Mouse (Mus musculus) retina, postnatal 1 day (tissue): Measurements from ENCODE around the gene Hap1.

ENCODE experiments used
- DNase-seq: peaks from one replicate; pipeline ENCODE4 v3.0.0-alpha.2; 2012

Gene Hap1

DNA sequence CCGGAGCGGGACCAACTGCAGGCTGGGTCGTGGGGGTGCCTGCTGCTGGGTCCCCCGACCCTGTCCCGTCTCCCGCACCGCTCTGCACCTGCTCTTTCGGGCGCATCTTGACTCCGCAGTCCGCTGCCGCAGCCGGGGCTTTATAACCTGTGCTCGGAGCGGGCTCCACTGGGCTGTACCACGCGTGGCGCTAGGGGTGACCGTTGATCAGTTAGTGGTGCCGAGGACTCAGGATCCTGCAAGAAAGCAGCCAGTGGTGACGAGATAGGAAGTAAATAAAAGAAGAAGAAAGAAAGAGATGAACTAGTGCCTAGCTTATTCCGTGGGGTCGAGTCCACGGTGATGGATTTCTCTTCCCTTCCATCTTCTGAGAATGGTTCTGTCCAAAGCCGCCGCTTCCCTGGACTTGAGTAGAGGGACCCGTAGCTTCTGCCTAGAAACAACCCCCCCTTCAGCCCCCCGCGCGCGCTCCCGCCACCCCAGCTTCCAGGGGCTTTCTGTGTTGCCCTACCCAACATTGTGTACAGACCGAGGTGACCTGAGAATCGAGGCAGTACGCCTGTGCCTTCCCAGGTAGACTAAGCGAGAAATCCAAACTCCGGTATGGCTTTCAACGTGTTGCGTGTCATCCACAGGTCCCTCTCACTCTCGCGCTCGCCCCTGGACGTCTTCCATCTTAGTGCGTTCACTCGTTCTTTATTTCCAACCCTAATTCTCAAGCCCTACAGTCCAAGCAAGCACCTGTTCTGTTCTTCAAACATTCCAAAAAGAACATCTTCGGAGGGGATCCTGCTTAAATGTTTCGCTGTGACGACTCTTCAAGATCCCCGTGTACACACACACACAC is at the start of gene Hap1:
Gene Hap1 (minus strand): TSS at position 157 of the 847 bp plus-strand sequence.
- DNase-seq: peak; percentile 93

DNA sequence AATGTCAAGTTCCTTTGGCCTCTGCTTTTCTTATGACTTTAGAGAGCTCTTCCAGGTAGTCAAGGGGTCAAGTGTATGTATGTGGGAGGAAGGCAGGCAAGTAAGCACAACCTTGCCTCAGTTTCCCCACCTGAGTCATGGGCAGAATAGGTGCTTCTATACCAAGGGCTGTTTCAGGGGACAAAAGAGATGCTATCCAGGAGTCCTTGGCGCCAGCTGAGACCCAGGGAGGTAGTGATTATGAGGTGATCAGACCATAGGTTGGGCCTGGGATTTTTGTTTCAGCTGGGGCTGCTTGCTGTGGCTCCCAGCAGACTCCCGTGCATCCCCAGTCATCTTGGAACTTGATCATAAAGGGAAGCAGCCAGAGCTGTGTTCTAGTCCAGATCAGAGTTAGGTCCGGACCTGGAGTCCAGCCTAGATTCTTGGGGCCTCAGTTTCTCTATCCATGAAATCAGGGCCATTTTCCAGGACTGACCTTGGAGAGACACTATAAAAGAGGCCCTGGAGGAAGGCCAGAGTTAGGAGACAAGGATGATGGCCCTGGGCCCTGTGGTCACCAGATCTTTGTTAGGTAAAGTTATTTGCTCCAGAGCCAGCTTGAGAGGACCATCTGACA is 48.6 kb upstream of the Hap1 start:
- DNase-seq: no peak

DNA sequence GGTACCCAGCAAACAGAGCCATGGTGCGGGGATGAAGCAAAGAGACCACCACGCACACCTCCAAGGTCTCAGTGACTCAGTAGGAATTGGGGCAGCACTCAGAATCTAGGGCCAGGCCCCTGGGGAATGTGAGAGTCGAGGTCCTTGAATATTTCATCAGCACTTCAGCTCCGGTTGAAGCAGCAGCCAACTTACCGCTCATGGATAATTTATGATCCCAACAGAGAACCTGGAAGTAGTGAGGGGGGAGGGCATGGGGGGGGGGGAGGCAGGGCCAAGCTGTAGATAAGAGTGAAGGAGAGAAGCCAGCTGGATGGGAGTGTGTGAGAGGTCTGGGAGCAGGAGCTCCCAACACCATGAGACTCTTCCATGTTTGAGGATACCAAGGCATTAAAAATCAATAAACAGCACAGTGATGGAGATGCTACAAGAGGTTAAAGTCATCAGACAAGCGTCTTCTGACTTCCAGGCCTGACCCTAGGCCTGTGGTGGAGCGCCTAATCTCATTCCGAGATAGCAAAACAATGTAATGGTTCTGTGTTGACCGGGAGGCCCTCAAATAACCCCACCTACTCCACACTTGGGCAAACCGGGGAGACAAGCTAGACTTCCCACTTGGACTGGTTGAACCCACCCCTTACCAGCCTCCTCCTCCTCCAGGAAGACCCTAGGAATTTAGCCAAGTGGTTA is 47.7 kb upstream of the Hap1 start:
- peak; percentile 57 for DNase-seq

DNA sequence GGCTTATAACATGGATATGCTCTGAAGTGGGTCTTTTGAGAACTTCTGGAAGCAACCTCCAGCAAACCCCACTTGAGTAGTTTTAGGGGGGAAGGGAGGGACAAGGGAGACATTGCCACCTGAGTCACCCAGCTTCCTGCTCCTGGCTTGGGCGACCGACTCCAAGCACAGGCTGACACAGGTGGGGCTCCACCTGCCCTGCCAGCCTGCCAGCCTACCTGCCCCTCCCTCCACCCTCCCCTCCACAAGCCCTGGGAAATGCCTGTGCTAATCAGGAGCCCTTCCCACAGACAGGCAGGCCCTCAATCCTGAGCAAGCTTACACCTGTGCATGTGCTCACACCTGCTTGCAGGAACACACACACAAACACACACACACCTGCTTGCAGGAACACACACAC is 46.8 kb upstream of the Hap1 start:
- DNase-seq: no peak

DNA sequence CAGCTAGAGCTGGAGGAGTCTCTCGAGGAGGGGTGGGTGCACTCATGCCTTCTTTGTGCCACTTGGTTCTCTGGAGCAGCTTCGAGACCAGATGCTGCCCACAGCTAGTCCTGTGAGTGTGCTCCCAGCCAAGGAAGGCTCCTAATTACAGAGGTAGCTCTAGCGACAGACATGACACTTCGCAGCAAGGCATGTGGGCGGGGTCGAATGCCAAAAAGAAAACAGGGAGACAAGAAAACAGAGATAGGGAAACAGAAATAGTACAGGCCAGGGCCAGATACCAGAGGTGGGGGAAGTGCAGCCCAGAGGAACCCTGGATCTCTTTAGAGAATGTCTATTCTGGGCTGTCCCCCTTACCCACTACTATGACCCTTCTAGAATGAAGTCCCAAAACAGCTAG is 46.3 kb upstream of the Hap1 start:
- DNase-seq: no peak

DNA sequence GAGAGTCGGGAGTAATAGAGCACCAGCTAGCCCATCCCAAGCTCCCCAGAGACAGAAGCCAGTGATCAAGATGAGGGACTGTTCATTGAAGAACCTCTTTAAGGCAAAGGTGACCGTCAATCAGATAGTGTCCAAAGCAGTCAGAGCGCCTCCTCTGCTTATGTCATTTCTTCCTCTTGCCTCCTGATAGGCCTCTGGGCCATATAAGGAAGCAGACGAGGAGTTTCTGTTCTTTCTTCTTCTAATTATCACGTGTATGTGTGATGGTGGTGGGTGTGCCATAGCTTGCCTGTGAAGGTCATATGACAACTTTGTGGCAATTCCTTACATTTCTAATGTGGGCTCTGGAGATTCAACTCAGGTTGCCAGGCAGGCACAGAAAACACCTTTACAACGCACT is 44.9 kb upstream of the Hap1 start:
- no peak for DNase-seq

DNA sequence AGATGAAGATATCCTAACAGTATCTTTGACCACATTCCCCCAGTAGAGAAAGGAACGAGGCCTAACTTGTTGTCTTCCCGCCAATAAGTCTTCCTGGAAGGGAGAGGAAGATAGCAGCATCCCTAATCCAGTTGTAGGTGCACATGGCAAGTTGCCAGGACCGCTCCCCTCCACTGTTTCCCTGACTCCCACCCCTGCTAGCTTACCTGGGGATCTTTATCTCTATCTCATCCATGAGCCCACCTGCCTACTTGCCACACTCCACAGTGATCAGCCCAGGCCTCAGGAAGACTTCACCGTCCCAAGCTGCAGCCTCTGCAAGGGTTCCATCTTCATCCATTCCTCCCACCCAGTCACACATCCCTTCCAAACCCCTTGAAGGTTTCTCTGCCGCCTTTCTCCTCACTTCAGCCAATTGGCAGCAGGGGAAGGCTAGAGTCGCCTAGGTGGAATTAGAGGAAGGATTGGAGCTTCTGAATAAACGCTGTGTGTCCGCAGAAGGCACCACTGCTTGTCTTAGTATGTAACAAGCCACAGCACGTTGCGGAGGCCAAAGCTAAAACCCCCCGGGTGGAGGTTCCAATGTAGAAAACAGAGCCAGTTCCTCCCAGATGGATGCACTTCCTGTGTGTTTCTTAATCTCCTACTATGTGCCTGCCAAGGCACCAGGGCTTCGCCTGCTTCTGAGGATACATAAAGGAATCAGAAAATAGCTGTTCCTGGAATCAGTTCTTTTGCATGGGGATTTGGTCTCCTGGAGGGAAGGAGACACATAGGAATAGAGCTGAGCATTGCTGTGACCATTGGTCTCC is 44.0 kb upstream of the Hap1 start:
- no peak for DNase-seq

DNA sequence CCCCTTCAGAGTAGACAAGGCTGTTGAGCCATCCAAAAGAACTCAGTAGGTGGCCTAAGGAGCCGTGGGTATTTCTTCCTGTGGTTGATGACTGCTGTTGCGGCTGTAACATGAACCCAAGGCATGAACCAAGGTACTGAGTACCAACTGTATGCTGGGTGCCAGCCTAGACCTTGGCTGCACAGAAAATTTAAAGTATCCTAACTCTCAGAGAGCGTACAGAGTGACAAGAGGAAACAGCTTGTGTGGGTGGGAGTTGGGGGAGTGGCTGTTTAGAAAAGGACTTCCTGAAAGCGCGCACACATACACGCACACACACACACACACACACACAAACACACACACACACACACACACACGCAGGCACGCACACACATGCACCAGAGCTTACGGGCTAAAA is 43.4 kb upstream of the Hap1 start:
- no peak for DNase-seq

DNA sequence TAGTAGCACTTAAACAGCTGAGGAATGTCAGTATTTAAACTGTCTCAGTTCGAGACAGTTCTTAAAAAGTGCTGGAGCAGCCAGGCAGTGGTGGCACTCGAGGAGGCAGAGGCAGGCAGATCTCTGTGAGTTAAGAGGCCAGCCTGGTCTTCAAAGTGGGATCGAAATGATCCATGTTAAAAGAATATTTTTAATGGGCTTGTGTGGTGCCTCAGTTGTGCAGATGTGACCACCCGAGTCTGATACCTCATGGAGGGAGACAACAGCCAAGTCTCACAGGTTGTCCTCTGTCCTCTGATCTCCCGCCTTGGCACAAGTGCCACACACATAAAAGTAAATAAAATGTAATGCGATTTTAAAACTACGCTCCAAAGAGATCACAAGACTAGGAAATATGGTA is 42.6 kb upstream of the Hap1 start:
- no peak for DNase-seq

DNA sequence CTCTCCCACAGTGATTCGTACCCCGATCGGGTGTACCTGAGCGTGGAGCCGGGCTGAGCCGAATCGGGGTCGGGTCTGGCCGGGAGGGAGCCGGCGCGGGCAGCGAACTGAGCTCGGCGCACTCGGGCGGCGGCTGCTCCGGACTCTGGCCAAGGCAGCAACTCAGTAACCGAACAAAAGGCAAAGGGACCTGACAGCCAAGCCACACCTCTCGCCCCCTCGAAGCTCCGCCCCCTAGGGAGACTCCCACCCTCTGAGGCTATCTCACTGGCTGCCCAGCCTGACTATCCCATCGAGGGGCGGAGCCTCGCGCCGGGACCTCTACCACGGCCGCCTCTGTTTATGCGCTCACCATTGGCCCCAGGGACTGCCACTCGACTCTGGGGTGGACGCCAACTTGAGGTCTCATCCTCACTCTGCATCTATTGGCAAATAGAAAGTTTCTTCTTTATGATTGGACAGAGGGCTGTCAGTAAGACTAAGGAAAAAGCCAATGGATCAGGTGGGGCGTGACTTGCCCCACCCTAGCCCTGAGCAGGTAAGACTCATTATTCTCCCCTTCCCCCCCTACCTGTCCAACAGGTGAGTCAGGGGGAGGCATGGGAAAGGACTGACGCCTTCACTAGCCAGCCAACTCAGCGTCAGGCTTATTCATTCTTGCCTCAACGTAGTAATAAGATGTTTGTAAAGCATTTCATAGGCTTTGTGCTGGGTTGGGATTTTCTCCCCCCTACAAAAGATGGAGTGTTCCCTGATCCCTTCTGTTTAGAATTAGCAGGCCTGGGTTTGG is 41.9 kb upstream of the Hap1 start, which contains the start of gene Jup:
Gene Jup (minus strand): TSS at position 164 of the 790 bp plus-strand sequence.
- peak; percentile 100 for DNase-seq

DNA sequence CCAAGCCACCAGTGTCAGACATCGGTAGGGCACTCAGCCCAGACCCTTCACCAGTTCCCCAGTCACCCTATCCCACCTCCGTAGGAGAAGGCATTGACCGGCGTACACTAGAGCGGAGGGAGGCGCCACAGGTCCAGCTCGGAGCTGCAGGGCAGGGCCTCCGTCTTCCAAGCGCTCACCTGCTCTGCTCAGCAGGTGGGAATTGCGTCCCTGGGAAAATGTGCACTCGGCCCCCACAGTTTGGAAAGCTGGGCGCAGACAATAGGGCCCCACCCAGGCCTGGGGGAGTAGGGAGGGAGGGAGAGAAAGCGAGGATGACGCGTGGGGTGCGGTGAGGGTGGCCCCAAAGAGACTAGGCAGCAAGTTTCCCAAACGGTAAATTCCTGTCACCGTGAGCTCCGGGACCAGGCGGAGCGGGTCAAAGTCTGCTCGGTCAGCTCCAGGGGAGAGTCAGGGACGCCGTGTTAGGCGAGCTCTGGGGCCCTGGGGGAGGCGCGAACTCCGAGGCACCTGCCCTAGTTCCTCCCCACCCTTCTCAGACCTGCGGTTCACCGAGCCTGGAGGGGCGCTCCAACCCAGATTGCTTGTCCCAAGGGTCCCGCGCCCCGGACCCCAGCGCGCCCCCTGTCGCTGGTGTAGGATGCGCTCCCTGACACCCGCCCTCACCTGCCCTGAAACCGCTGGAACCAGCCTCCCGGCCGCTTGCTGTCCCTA is 41.1 kb upstream of the Hap1 start:
- peak; percentile 30 for DNase-seq

DNA sequence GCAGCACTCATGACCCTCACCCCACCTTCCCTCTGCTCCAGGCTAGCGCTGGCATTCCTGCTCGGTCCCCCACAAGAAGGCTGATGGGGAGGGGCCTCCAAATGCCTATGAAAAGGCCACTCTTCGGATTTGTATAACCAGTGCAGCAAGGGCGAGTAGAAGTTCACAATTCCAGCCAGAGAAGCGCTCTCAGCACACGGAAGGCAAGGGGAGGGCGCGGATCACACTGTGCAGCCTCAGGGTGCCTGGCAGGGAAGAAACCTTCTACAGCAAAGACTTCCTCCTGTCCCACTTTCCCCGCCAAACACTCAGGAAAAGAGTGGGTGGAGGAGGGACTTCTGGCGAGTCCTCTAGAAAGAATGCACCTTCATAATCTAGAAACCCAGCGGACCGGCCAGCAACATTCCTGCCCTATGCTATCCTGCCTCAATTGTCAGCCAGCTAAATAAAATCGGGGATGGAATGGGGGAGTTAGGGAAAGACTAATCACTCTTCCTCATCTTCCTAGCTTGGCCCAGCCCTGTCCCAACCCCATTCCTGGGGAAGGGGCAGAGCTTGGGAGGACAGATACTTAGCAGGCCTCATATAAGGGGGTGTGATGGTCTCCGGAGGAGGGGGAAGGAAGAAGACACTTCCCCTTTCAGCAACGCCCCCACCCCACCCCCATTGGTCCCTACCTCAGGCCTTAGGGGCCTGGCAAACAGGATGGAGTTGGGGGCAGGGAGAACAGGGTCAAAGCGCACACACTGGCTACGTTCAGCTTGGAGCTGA is 40.1 kb upstream of the Hap1 start:
- DNase-seq: peak; percentile 35

DNA sequence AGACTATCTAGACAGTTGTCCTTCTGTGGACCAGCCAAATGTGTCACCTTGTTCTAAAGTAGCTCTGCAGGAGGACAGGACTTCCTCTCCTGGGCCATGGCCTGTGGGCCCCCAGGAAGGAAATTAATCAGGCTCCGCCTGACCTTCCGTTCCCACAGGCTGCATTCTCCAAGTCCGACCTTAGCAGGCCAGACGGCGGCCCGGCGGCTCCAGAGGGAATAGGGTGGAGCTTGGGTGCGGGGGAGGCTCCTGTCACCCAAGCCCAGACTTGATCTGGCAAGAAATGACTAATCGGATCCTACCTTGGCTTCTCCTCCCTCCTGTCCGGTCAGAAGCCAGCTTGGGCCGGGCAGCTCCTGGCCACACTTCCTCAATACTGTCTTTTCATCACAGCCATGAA is 39.3 kb upstream of the Hap1 start:
- DNase-seq: peak; percentile 27

DNA sequence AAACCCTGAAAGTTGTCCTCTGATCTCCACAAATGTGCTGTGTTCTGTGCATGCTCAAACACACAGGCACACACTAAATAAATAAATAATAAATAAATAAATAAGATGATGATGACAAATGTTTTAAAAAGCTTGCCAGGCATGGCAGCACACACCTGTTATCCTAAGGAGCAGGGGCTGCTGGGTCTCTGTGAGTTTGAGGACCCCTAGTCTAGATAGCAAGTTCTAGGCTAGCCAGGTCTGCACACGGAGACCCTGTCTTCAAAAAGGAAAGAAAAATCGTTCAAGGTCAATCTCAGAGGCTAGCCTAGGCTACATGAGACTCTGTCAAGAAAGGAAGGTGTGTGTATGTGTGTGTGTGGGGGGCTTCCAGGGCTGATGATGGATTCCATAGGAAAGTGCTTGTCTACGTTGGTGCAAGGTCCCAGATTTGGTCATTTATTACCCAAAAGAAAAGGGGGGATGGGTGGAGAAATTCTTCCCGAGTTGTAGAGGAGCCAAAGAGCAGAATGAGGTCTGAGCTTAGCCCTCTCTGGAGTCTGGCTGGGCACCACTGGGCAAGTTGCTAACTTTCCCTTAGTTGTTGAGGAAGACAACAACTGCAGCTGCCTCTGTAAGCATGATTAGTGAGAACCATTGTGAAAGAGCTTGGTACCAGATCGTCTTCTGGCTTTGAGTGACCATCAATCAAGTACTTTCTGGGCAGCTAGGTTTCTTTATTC is 38.6 kb upstream of the Hap1 start:
- no peak for DNase-seq

DNA sequence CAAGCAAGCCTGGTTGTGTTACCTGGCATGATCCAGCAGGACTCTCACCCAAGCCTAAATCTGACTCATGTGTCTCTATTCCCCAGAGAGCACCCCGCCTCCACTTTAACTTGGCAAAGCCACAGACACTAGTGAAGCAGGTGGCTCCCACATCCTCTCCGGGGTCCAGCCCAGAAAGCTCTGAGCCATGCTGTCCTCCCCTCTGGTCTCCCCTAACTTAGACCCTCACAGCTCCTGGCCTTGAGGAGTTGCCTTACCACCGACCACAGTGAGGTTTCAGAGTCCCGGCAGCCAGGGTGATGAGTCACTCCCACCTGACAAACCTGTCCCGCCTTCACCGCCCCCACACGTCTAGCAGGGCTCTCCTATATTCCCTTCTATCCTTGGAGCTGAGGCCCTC is 37.8 kb upstream of the Hap1 start:
- DNase-seq: no peak

DNA sequence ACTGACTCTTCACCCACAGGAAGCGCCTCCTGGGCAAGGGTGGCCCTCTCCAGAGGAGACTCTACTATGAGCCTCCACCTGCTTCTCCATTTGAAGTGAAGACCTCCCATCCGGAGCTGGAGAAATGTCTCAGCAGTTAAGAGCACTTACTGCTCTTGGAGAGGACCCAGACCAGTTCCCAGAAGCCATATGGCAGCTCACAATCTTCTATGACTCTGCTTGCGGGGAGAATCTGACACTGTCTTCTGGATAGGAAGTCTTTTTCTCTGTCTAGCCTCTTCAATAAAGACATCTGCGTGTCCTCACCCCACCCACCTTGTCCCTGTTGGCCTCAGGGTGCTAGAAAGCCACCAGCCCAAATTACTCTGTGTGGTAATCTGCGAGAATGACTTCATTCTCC is 37.0 kb upstream of the Hap1 start:
- DNase-seq: no peak

DNA sequence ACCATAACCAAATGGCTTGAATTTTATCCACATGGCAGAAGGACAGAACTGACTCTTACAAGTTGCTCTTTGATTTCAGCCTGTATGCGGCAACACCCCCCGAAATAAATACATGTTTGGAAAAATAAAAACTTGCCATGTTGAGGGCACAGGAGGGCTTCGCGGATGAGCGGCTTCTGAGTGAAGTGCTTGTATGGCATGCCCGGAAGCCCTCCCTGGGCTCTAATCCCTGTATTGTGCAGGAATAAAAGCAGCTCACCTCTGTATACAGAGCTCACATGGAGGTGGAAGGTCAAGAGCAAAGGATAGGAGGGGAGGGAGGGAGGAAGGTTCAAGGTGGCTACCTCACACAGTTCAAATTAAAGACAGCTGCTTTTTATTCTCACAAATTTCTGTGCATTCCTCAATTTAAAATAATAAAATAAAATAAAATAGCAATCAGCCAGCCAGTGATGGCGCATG is 36.0 kb upstream of the Hap1 start:
- DNase-seq: no peak

DNA sequence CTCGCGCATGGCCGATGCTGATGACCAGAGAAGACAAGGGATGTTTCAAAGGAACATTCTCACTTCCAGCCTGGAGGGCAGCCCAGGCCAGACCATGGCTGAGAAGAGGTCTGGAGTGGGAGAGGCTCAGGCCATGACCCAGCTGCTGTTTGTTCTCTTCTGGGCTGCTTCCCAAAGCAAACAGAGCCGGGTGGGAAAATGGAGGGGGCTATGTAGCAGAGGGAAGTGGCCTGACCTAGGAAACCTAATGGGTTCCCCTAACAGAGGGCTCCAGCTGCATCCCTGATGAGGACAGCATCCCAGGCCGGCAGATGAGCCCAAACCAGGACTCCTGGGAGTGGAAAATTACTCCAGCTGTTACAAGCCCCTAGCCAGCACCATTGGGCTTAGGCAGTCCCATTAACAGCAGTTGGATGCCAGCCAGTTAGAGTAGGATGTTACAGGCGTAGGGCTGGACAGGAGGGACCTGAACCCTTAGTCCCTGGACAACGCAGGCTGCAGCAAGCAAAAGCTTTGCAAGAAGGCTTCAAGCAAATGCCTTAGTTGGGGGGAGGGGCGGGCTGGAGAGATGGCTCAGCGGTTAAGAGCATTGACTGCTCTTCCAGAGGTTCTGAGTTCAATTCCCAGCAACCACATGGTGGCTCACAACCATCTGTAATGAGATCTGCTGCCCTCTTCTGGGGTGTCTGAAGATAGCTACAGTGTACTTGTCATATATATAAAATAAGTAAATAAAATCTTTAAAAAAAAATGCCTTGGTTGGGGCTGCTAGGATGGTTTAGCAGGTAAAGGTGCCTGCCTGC is 35.4 kb upstream of the Hap1 start:
- DNase-seq: no peak

DNA sequence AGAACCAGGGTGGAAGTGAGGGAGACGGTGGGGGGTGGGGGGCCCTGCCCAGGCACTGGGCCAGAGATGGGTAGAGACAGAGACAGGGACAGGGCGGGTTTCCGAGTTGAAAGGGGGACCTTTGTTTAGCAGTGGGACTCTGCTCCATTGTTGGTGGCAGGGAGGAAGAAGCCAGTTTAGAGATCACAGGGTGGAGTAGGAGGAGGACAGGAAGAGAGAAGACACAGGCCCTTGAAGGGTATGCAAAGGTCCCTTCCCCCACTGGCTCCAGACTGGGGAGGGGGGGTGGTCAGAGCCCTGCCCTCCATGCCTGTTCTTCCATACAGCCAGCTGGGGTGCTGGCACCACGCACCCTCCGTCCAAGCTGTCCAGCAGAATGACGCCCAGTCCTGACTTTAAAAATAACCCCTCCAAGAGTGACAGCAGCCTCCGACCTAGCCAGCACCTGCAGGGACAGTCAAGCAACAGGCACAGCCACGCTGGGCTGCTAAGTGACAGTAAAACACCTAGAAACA is 34.1 kb upstream of the Hap1 start:
- no peak for DNase-seq
